Mouse (Mus musculus) forebrain, embryonic 16.5 days (tissue): Measurements from ENCODE around the gene Olfr974. TPM values are rescaled to one million over a fixed set of nuclear protein-coding genes. Genes with fewer than 3 reads are reported as not detected.
A peak's percentile ranks its signal among the peaks of the same experiment; 100 is the strongest.
"Not testable (repeated sequence)": the region's sequence is repeated elsewhere in the genome, so short reads cannot be mapped to it uniquely, and the experiment has no call there.

Experiments
- ATAC-seq: fragments of 200-750 bp; cut with Nextera tagmentation; 2 replicates; pipeline ENCODE4 v1.8.0; 2017; ENCODE audit warnings: mild to moderate bottlenecking, moderate library complexity
- H3K27ac ChIP-seq: fragments of 300-500 bp; sonication (generic); 2 replicates; pipeline ENCODE4 v1.5.1; 2014; ENCODE audit warnings: low read length, control low read depth
- H3K27me3 ChIP-seq: fragments of 300-500 bp; sonication (generic); replicated peaks from 2 replicates; pipeline ENCODE4 v1.6.1; 2014; ENCODE audit warnings: low read length; ENCODE audit not compliant: control insufficient read depth, insufficient read depth
- H3K36me3 ChIP-seq: fragments of 300-500 bp; sonication (generic); 2 replicates; pipeline ENCODE4 v1.6.1; 2014; ENCODE audit not compliant: control insufficient read depth, insufficient read depth
- H3K4me1 ChIP-seq: fragments of 300-500 bp; sonication (generic); replicated peaks from 2 replicates; pipeline ENCODE4 v1.6.1; 2014; ENCODE audit warnings: low read length; ENCODE audit not compliant: control insufficient read depth, insufficient read depth
- H3K4me2 ChIP-seq: fragments of 300-500 bp; sonication (generic); 2 replicates; pipeline ENCODE4 v1.6.1; 2014; ENCODE audit warnings: mild to moderate bottlenecking, low read length, control low read depth
- H3K4me3 ChIP-seq: fragments of 300-500 bp; sonication (generic); replicated peaks from 2 replicates; pipeline ENCODE4 v1.5.1; 2014; ENCODE audit warnings: mild to moderate bottlenecking, low read length, control low read depth
- H3K9ac ChIP-seq: fragments of 300-500 bp; sonication (generic); replicated peaks from 2 replicates; pipeline ENCODE4 v1.6.1; 2014; ENCODE audit warnings: low read depth, low read length, control low read depth
- H3K9me3 ChIP-seq: fragments of 300-500 bp; sonication (generic); 2 replicates; pipeline ENCODE4 v1.6.1; 2016; ENCODE audit warnings: low read length; ENCODE audit not compliant: control insufficient read depth
- WGBS: fragments of 180-500 bp; shearing (Covaris S2); extraction: QIAGEN DNeasy Blood & Tissue Kit; methylation state at CpG from one replicate; pipeline ENCODE4 v1.1.7; 2014; 5-methylcytosine and 5-hydroxymethylcytosine counted together
- polyA plus RNA-seq: library from polyadenylated mRNA; unstranded; fragments of >200 nt; fragmentation: Nextera tagmentation; extraction: Ambion mirVana; gene quantifications from 2 replicates; pipeline ENCODE4 v1.2.1, GENCODE M21; 2015

Olfr974 gene
- polyA plus RNA-seq: not detected in 2 replicates

GRCm38 (mm10) chr9:39937201-39937600 is at the start of gene Olfr974:
Gene Olfr974 (plus strand): TSS chr9:39937501.
- H3K36me3 ChIP-seq: no peaks in the 10 kb centered on the region
- ATAC-seq: no peak
- no peak within 1 kb of the TSS for H3K27ac ChIP-seq
- WGBS: 94% methylated on average over 1 of the region's 1 CpGs
- no peaks in the 10 kb centered on the region for H3K27me3 ChIP-seq
- no peak within 1 kb of the TSS for H3K4me2 ChIP-seq
- no peaks in the 10 kb centered on the region for H3K9me3 ChIP-seq
- no peaks in the 10 kb centered on the region for H3K4me1 ChIP-seq
- no peak within 1 kb of the TSS for H3K9ac ChIP-seq
- no peak within 1 kb of the TSS for H3K4me3 ChIP-seq

GRCm38 (mm10) chr9:39905106-39905505 is 32.2 kb upstream of the Olfr974 start:
- 83% methylated on average over 6 of the region's 6 CpGs for WGBS
- Histone ChIP-seq H3K9ac (no peak overlapping the region), H3K27ac (no peak overlapping the region), H3K4me2 (no peak overlapping the region), H3K9me3 (no peaks in the 10 kb centered on the region), H3K4me3 (no peak overlapping the region), H3K27me3 (no peaks in the 10 kb centered on the region), H3K4me1 (no peaks in the 10 kb centered on the region), H3K36me3 (no peaks in the 10 kb centered on the region)
- ATAC-seq: no peak

GRCm38 (mm10) chr9:39907036-39907435 is 30.3 kb upstream of the Olfr974 start, which contains the start of gene Olfr229:
Gene Olfr229 (plus strand): TSS chr9:39907336.
- Histone ChIP-seq H3K4me2 (no peak within 1 kb of the TSS), H3K9ac (no peak within 1 kb of the TSS), H3K4me3 (no peak within 1 kb of the TSS), H3K27me3 (no peaks in the 10 kb centered on the region), H3K4me1 (no peaks in the 10 kb centered on the region), H3K27ac (no peak within 1 kb of the TSS), H3K36me3 (no peaks in the 10 kb centered on the region), H3K9me3 (no peaks in the 10 kb centered on the region)
- 77% methylated on average over 2 of the region's 2 CpGs for WGBS
- ATAC-seq: no peak

GRCm38 (mm10) chr9:39909939-39910338 is 27.4 kb upstream of the Olfr974 start:
- Histone ChIP-seq H3K4me2 (no peak overlapping the region), H3K9ac (no peak overlapping the region), H3K4me1 (no peaks in the 10 kb centered on the region), H3K9me3 (no peaks in the 10 kb centered on the region), H3K36me3 (no peaks in the 10 kb centered on the region), H3K4me3 (no peak overlapping the region), H3K27ac (no peak overlapping the region), H3K27me3 (no peaks in the 10 kb centered on the region)
- ATAC-seq: no peak
- WGBS: 93% methylated on average over 3 of the region's 3 CpGs

- H3K27me3 ChIP-seq, H3K9ac ChIP-seq, H3K4me3 ChIP-seq, H3K4me1 ChIP-seq, H3K36me3 ChIP-seq, H3K27ac ChIP-seq, H3K4me2 ChIP-seq, H3K9me3 ChIP-seq: not testable (repeated sequence)
- peak; percentile 98 for ATAC-seq
- WGBS: no CpG with 5 or more reads among the region's 4 CpGs
These were observed 9.1 kb upstream of the Olfr974 start for GRCm38 (mm10) chr9:39927975-39928836.

GRCm38 (mm10) chr9:39928837-39929236 is 8.5 kb upstream of the Olfr974 start:
- WGBS: 35% methylated on average over 1 of the region's 1 CpGs
- H3K9me3 ChIP-seq, H3K4me1 ChIP-seq, H3K36me3 ChIP-seq, H3K4me3 ChIP-seq, H3K27me3 ChIP-seq, H3K4me2 ChIP-seq, H3K9ac ChIP-seq, H3K27ac ChIP-seq: not testable (repeated sequence)
- ATAC-seq: peak; percentile 61

GRCm38 (mm10) chr9:39951946-39952345 is 14.6 kb downstream of the Olfr974 start, which contains the start of gene Olfr975:
Gene Olfr975 (minus strand): TSS chr9:39952046.
- Histone ChIP-seq H3K4me2 (no peak within 1 kb of the TSS), H3K27me3 (no peaks in the 10 kb centered on the region), H3K9me3 (no peaks in the 10 kb centered on the region), H3K4me3 (no peak within 1 kb of the TSS), H3K27ac (no peak within 1 kb of the TSS), H3K4me1 (no peaks in the 10 kb centered on the region), H3K36me3 (no peaks in the 10 kb centered on the region), H3K9ac (no peak within 1 kb of the TSS)
- no peak for ATAC-seq
- 60% methylated on average over 1 of the region's 1 CpGs for WGBS

GRCm38 (mm10) chr9:39961033-39961432 is 23.7 kb downstream of the Olfr974 start, which contains the start of gene Olfr976:
Gene Olfr976 (minus strand): TSS chr9:39961133.
- not testable (repeated sequence) for H3K9ac ChIP-seq, H3K4me3 ChIP-seq, ATAC-seq, H3K36me3 ChIP-seq, H3K27me3 ChIP-seq, H3K4me1 ChIP-seq, H3K9me3 ChIP-seq, H3K27ac ChIP-seq, H3K4me2 ChIP-seq
- WGBS: 85% methylated on average over 6 of the region's 9 CpGs

- not testable (repeated sequence) for H3K9ac ChIP-seq, H3K4me1 ChIP-seq, H3K27ac ChIP-seq, H3K4me2 ChIP-seq, H3K9me3 ChIP-seq, ATAC-seq, H3K27me3 ChIP-seq, H3K4me3 ChIP-seq, H3K36me3 ChIP-seq
- 94% methylated on average over 1 of the region's 1 CpGs for WGBS
These were observed 39.4 kb downstream of the Olfr974 start for GRCm38 (mm10) chr9:39976581-39977145.
